Mouse (Mus musculus) E14TG2a.4 (cell line): ENCODE measurements around the gene Tmem184c.

Experiments
- H3K27me3 ChIP-seq: 2 replicates; pipeline ENCODE4 v1.6.1; 2014; ENCODE audit warnings: low read length, control low read depth; ENCODE audit not compliant: insufficient read depth
- H3K36me3 ChIP-seq: 2 replicates; pipeline ENCODE4 v1.6.1; 2014; ENCODE audit warnings: low read length, control low read depth; ENCODE audit not compliant: insufficient read depth
- H3K4me1 ChIP-seq: replicated peaks from 2 replicates; pipeline ENCODE4 v1.6.1; 2014; ENCODE audit warnings: low read depth, low read length, control low read depth
- H3K4me3 ChIP-seq: replicated peaks from 2 replicates; pipeline ENCODE4 v1.5.1; 2014; ENCODE audit warnings: mild to moderate bottlenecking, low read length
- H3K9me3 ChIP-seq: 2 replicates; pipeline ENCODE4 v1.6.1; 2014; ENCODE audit warnings: low read length, control low read depth
- CTCF ChIP-seq: conservative IDR thresholded peaks from 2 replicates; pipeline ENCODE4 v1.5.1; 2014; ENCODE audit warnings: low read length
- NANOG ChIP-seq: IDR thresholded peaks from 2 replicates; pipeline ENCODE4 v1.6.1; 2014; ENCODE audit warnings: borderline replicate concordance, low read length, mixed read lengths
- POU5F1 ChIP-seq: IDR thresholded peaks from 2 replicates; pipeline ENCODE4 v1.6.1; 2014; ENCODE audit warnings: low read length, borderline replicate concordance

Tmem184c gene

GRCm38 (mm10) chr8:77629858-77630537 is 19.5 kb upstream of the Tmem184c start:
- Histone ChIP-seq H3K4me1 (peaks cover 3% of the 10 kb centered on the region; the same call in 1 of the 2 replicates), H3K36me3 (no peaks in the 10 kb centered on the region), H3K27me3 (no peaks in the 10 kb centered on the region), H3K4me3 (no peak overlapping the region), H3K9me3 (no peaks in the 10 kb centered on the region)
- TF ChIP-seq CTCF (peak; percentile 92), POU5F1 (no peak), NANOG (no peak)

GRCm38 (mm10) chr8:77623677-77624209 is 13.2 kb upstream of the Tmem184c start:
- Histone ChIP-seq H3K9me3 (no peaks in the 10 kb centered on the region), H3K27me3 (no peaks in the 10 kb centered on the region; the same call in 1 of the 2 replicates), H3K36me3 (no peaks in the 10 kb centered on the region), H3K4me1 (no peaks in the 10 kb centered on the region), H3K4me3 (no peak overlapping the region)
- TF ChIP-seq NANOG (no peak), CTCF (no peak), POU5F1 (no peak)

GRCm38 (mm10) chr8:77617916-77618315 is 7.4 kb upstream of the Tmem184c start:
- Histone ChIP-seq H3K36me3 (no peaks in the 10 kb centered on the region), H3K4me1 (no peaks in the 10 kb centered on the region), H3K9me3 (no peaks in the 10 kb centered on the region), H3K4me3 (no peak overlapping the region), H3K27me3 (no peaks in the 10 kb centered on the region; the same call in 1 of the 2 replicates)
- TF ChIP-seq CTCF = peak; percentile 17; the same call in 1 of the 2 replicates
- TF ChIP-seq POU5F1 = no peak
- no peak for TF ChIP-seq NANOG

GRCm38 (mm10) chr8:77609621-77610020 is 877 bp downstream of the Tmem184c start:
- TF ChIP-seq POU5F1 = no peak
- no peak for TF ChIP-seq CTCF
- no peak for TF ChIP-seq NANOG
- Histone ChIP-seq H3K4me3 (peak overlapping the region; percentile 96), H3K27me3 (no peaks in the 10 kb centered on the region), H3K9me3 (no peaks in the 10 kb centered on the region), H3K4me1 (peaks cover 15% of the 10 kb centered on the region), H3K36me3 (peaks cover 17% of the 10 kb centered on the region)

- TF ChIP-seq POU5F1 = no peak
- no peak for TF ChIP-seq CTCF
- no peak for TF ChIP-seq NANOG
- H3K9me3 ChIP-seq = no peaks in the 10 kb centered on the region
- H3K36me3 ChIP-seq = peaks cover 19% of the 10 kb centered on the region
- peaks cover 5% of the 10 kb centered on the region for H3K4me1 ChIP-seq
- no peaks in the 10 kb centered on the region for H3K27me3 ChIP-seq
- H3K4me3 ChIP-seq = no peak overlapping the region
These were observed 26.3 kb downstream of the Tmem184c start for GRCm38 (mm10) chr8:77584174-77584573.

GRCm38 (mm10) chr8:77577674-77578073 is 32.8 kb downstream of the Tmem184c start:
- no peak for TF ChIP-seq NANOG
- no peak for TF ChIP-seq CTCF
- no peak for TF ChIP-seq POU5F1
- no peak overlapping the region for H3K4me3 ChIP-seq

GRCm38 (mm10) chr8:77574229-77574628 is 36.3 kb downstream of the Tmem184c start:
- Histone ChIP-seq H3K9me3 (no peaks in the 10 kb centered on the region), H3K4me1 (peaks cover 5% of the 10 kb centered on the region), H3K27me3 (no peaks in the 10 kb centered on the region), H3K36me3 (peaks cover 40% of the 10 kb centered on the region), H3K4me3 (no peak overlapping the region)
- TF ChIP-seq CTCF (peak; percentile 38), NANOG (no peak), POU5F1 (no peak)

More at GRCm38 (mm10) chr8:77577674-77578073, 32.8 kb downstream of the Tmem184c start:
- peaks cover 36% of the 10 kb centered on the region for H3K36me3 ChIP-seq
- peaks cover 9% of the 10 kb centered on the region for H3K4me1 ChIP-seq
- no peaks in the 10 kb centered on the region for H3K27me3 ChIP-seq
- no peaks in the 10 kb centered on the region for H3K9me3 ChIP-seq

- Histone ChIP-seq H3K4me3 (no peak overlapping the region), H3K4me1 (no peaks in the 10 kb centered on the region), H3K27me3 (no peaks in the 10 kb centered on the region), H3K9me3 (no peaks in the 10 kb centered on the region), H3K36me3 (peaks cover 82% of the 10 kb centered on the region)
- TF ChIP-seq NANOG (no peak), CTCF (no peak)
These were observed 49.1 kb downstream of the Tmem184c start for GRCm38 (mm10) chr8:77561441-77561840.
